ENCODE assay signal across 17 mouse cellular contexts in genomic region chr16:77405859-77406258, GRCm38 (mm10).
DNase-seq lines count a peak whose midpoint lies in the region; ATAC-seq and TF ChIP-seq lines count a peak whose summit lies in the region.
"Had no signal": no experiment of that assay in that cellular context is flagged by ENCODE, and none has a peak within 500 bp of the region (broad histone marks: within the 10 kb centered on the region; RNA-seq: fewer than 3 reads in every experiment).

No protein-coding gene starts in this region.

- H3K27ac ChIP-seq in layer of hippocampus, adult 2 months: peak overlapping the region; percentile 91; the same call in 1 of the 2 replicates
- H3K27ac ChIP-seq in hindbrain, embryonic 10.5 days: peak overlapping the region; percentile 94
- peak overlapping the region; percentile 84 for H3K27ac ChIP-seq in neural tube, embryonic 14.5 days (ENCODE audit: low read depth, low read length)
- H3K27ac ChIP-seq: heart, adult 2 months; stomach, postnatal 0 days had no signal

- no peak overlapping the region; the same call in 1 of the 2 replicates for H3K9ac ChIP-seq in neural tube, embryonic 14.5 days (replicated peaks; ENCODE audit: low read depth, low read length)

- TF ChIP-seq CTCF in layer of hippocampus, adult 2 months (conservative IDR thresholded peaks at IDR 0.05): no peak

- H3K27me3 ChIP-seq in hindbrain, embryonic 10.5 days (ENCODE audit: insufficient read depth, poor library complexity, severe bottlenecking): no peaks in the 10 kb centered on the region
- H3K27me3 ChIP-seq in neural tube, embryonic 14.5 days (ENCODE audit: control insufficient read depth, insufficient read depth, low read length): no peaks in the 10 kb centered on the region

- peaks cover 84% of the 10 kb centered on the region for H3K4me1 ChIP-seq in hindbrain, embryonic 10.5 days (replicated peaks)
- peaks cover 36% of the 10 kb centered on the region for H3K4me1 ChIP-seq in neural tube, embryonic 14.5 days (ENCODE audit: control insufficient read depth, insufficient read depth, low read length)

- no peaks in the 10 kb centered on the region for H3K36me3 ChIP-seq in hindbrain, embryonic 10.5 days
- H3K36me3 ChIP-seq in neural tube, embryonic 14.5 days (ENCODE audit: control insufficient read depth, insufficient read depth, low read length): no peaks in the 10 kb centered on the region
- H3K36me3 ChIP-seq: G1E had no signal

- H3K9me3 ChIP-seq in hindbrain, embryonic 10.5 days: no peaks in the 10 kb centered on the region
- no peaks in the 10 kb centered on the region for H3K9me3 ChIP-seq in neural tube, embryonic 14.5 days (ENCODE audit: control insufficient read depth, low read length)

- DNase-seq in layer of hippocampus, adult 2 months (ENCODE audit: low spot score in 2 of 2): no peak
- no peak for DNase-seq in layer of hippocampus, adult 8-10 months (ENCODE audit: low spot score in 2 of 2)
- DNase-seq in hindbrain, embryonic 10.5 days (ENCODE audit: low spot score): peak; percentile 57
- DNase-seq in mesoderm, embryonic 11.5 days (ENCODE audit: low read depth, low spot score): peak; percentile 58
- no peak for DNase-seq in thymus, postnatal 14 days
- no peak for DNase-seq in kidney, adult 11 months
- no peak for DNase-seq in spleen, postnatal 4 days (ENCODE audit: low spot score in 2 of 2)
- DNase-seq: cerebellum, postnatal 25 days; heart, adult 2 months; heart, postnatal 4 days; kidney, postnatal 10 days; lung, postnatal 10 days; right cerebral cortex, postnatal 4 days had no signal

- peak; percentile 69 for ATAC-seq in neural tube, embryonic 14.5 days (ENCODE audit: low read depth)
- ATAC-seq: activated CD4-positive, CD25-positive, alpha-beta regulatory T cell, adult 4 months had no signal

- H3K4me3 ChIP-seq in layer of hippocampus, adult 2 months: no peak overlapping the region
- peak overlapping the region; percentile 36 for H3K4me3 ChIP-seq in hindbrain, embryonic 10.5 days
- no peak overlapping the region for H3K4me3 ChIP-seq in neural tube, embryonic 14.5 days (ENCODE audit: low read depth, low read length)
- H3K4me3 ChIP-seq: heart, adult 2 months had no signal

- peak overlapping the region; percentile 46 for H3K4me2 ChIP-seq in neural tube, embryonic 14.5 days (ENCODE audit: low read depth, low read length)

- WGBS in hindbrain, embryonic 10.5 days: 25% methylated on average over 6 of the region's 6 CpGs
- 13% methylated on average over 6 of the region's 6 CpGs for WGBS in neural tube, embryonic 14.5 days

Comparison
In these comparisons a context has a peak if more than half of its experiments do, and no peak if none do; other contexts are left out.
1. DNase-seq: peak in hindbrain, embryonic 10.5 days (single experiment) and mesoderm, embryonic 11.5 days (single experiment); none in layer of hippocampus, adult 2 months (0 of 2), layer of hippocampus, adult 8-10 months (0 of 2), thymus, postnatal 14 days (single experiment), kidney, adult 11 months (single experiment) and spleen, postnatal 4 days (0 of 2).
2. Peak in every context shown above with its lines, with median percentiles within 50 percentile points of each other: H3K27ac ChIP-seq.